Mouse (Mus musculus): Measurements from ENCODE around the gene Jag2. TPM values are rescaled to one million over a fixed set of nuclear protein-coding genes. Genes with fewer than 3 reads are reported as not detected.

Jag2 gene
- total RNA-seq, 1 experiment: 54.1 TPM

- Histone ChIP-seq H3K9ac (ENCODE audit: insufficient read depth, low read depth, low read length, poor library complexity, severe bottlenecking) (no peak overlapping the region), H3K4me1 (ENCODE audit: control insufficient read depth in 2 of 2, insufficient read depth in 2 of 2, low read length in 2 of 2, poor library complexity in 1 of 2) (peaks cover 0 to 2% of the 10 kb centered on the region in 2 experiments; a peak in 1 of 4 replicates), H3K9me3 (ENCODE audit: control insufficient read depth, insufficient read depth, low read depth, low read length) (no peaks in the 10 kb centered on the region), H3K36me3 (ENCODE audit: control insufficient read depth, insufficient read depth, low read length, poor library complexity, severe bottlenecking) (peaks cover 41% of the 10 kb centered on the region; the same call in 1 of the 2 replicates), H3K4me3 (ENCODE audit: insufficient read depth in 1 of 2, low read depth in 1 of 2, low read length in 2 of 2, poor library complexity in 1 of 2, severe bottlenecking in 1 of 2) (no peak overlapping the region), H3K27ac (ENCODE audit: insufficient read depth, low read depth, low read length, poor library complexity, severe bottlenecking) (no peak overlapping the region)
- TF ChIP-seq MAFK (IDR thresholded peaks at IDR 0.05; ENCODE audit: insufficient read depth, low read depth, low read length): no peak
- no peak for TF ChIP-seq CHD2 (IDR thresholded peaks at IDR 0.05; ENCODE audit: low read depth, low read length)
- TF ChIP-seq ZC3H11A (IDR thresholded peaks at IDR 0.05; ENCODE audit: borderline replicate concordance, low read depth, low read length): no peak
- no peak for TF ChIP-seq HCFC1 (IDR thresholded peaks at IDR 0.05; ENCODE audit: borderline replicate concordance, insufficient read depth, low read length)
- in situ Hi-C loops (cut with MboI; ENCODE audit: low sequenced_read_pairs in 2 of 2, unreplicated experiment in 2 of 2): no loop called here
- DNase-seq (ENCODE audit: low read depth, low spot score): no peak
Observed at GRCm38 (mm10) chr12:112912951-112913745, 16.4 kb downstream of the Jag2 start.

- TF ChIP-seq ZC3H11A (IDR thresholded peaks at IDR 0.05; ENCODE audit: borderline replicate concordance, low read depth, low read length) (no peak), CHD2 (IDR thresholded peaks at IDR 0.05; ENCODE audit: low read depth, low read length) (no peak), HCFC1 (IDR thresholded peaks at IDR 0.05; ENCODE audit: borderline replicate concordance, insufficient read depth, low read length) (no peak), MAFK (IDR thresholded peaks at IDR 0.05; ENCODE audit: insufficient read depth, low read depth, low read length) (no peak), ZNF384 (IDR thresholded peaks at IDR 0.05; ENCODE audit: low read depth, low read length) (no peak)
- Histone ChIP-seq H3K9ac (ENCODE audit: insufficient read depth, low read depth, low read length, poor library complexity, severe bottlenecking) (no peak overlapping the region), H3K9me3 (ENCODE audit: control insufficient read depth, insufficient read depth, low read depth, low read length) (no peaks in the 10 kb centered on the region), H3K4me1 (ENCODE audit: control insufficient read depth in 2 of 2, insufficient read depth in 2 of 2, low read length in 2 of 2, poor library complexity in 1 of 2) (peaks cover 0 to 2% of the 10 kb centered on the region in 2 experiments; a peak in 1 of 4 replicates), H3K27ac (ENCODE audit: insufficient read depth, low read depth, low read length, poor library complexity, severe bottlenecking) (no peak overlapping the region), H3K4me3 (ENCODE audit: insufficient read depth in 1 of 2, low read depth in 1 of 2, low read length in 2 of 2, poor library complexity in 1 of 2, severe bottlenecking in 1 of 2) (no peak overlapping the region), H3K36me3 (ENCODE audit: control insufficient read depth, insufficient read depth, low read length, poor library complexity, severe bottlenecking) (peaks cover 41% of the 10 kb centered on the region; the same call in 1 of the 2 replicates)
- no peak for DNase-seq (ENCODE audit: low read depth, low spot score)
- in situ Hi-C loops (cut with MboI; ENCODE audit: low sequenced_read_pairs in 2 of 2, unreplicated experiment in 2 of 2): no loop called here
Observed at GRCm38 (mm10) chr12:112911701-112912100, 17.9 kb downstream of the Jag2 start.

GRCm38 (mm10) chr12:112908991-112909390 lies 20.6 kb downstream of the Jag2 start:
- peaks cover 36% of the 10 kb centered on the region; the same call in 1 of the 2 replicates for H3K36me3 ChIP-seq (ENCODE audit: control insufficient read depth, insufficient read depth, low read length, poor library complexity, severe bottlenecking)

GRCm38 (mm10) chr12:112905001-112905400 lies 24.6 kb downstream of the Jag2 start:
- in situ Hi-C loops (cut with MboI; ENCODE audit: low sequenced_read_pairs in 2 of 2, unreplicated experiment in 2 of 2): no loop called here
- TF ChIP-seq ZC3H11A (IDR thresholded peaks at IDR 0.05; ENCODE audit: borderline replicate concordance, low read depth, low read length) (no peak), MAFK (IDR thresholded peaks at IDR 0.05; ENCODE audit: insufficient read depth, low read depth, low read length) (no peak), ZNF384 (IDR thresholded peaks at IDR 0.05; ENCODE audit: low read depth, low read length) (no peak), CHD2 (IDR thresholded peaks at IDR 0.05; ENCODE audit: low read depth, low read length) (no peak), HCFC1 (IDR thresholded peaks at IDR 0.05; ENCODE audit: borderline replicate concordance, insufficient read depth, low read length) (no peak)
- no peak overlapping the region for H3K9ac ChIP-seq (ENCODE audit: insufficient read depth, low read depth, low read length, poor library complexity, severe bottlenecking)

More at GRCm38 (mm10) chr12:112908991-112909390, 20.6 kb downstream of the Jag2 start:
- H3K4me1 ChIP-seq (ENCODE audit: control insufficient read depth in 2 of 2, insufficient read depth in 2 of 2, low read length in 2 of 2, poor library complexity in 1 of 2): peaks cover 0 to 2% of the 10 kb centered on the region in 2 experiments; a peak in 1 of 4 replicates
- no peak for DNase-seq (ENCODE audit: low read depth, low spot score)
- in situ Hi-C loops (cut with MboI; ENCODE audit: low sequenced_read_pairs in 2 of 2, unreplicated experiment in 2 of 2): no loop called here
- no peak overlapping the region for H3K9ac ChIP-seq (ENCODE audit: insufficient read depth, low read depth, low read length, poor library complexity, severe bottlenecking)
- no peaks in the 10 kb centered on the region for H3K9me3 ChIP-seq (ENCODE audit: control insufficient read depth, insufficient read depth, low read depth, low read length)
- no peak overlapping the region for H3K4me3 ChIP-seq (ENCODE audit: insufficient read depth in 1 of 2, low read depth in 1 of 2, low read length in 2 of 2, poor library complexity in 1 of 2, severe bottlenecking in 1 of 2)
- H3K27ac ChIP-seq (ENCODE audit: insufficient read depth, low read depth, low read length, poor library complexity, severe bottlenecking): no peak overlapping the region
- TF ChIP-seq ZNF384 (IDR thresholded peaks at IDR 0.05; ENCODE audit: low read depth, low read length) (no peak), CHD2 (IDR thresholded peaks at IDR 0.05; ENCODE audit: low read depth, low read length) (no peak), MAFK (IDR thresholded peaks at IDR 0.05; ENCODE audit: insufficient read depth, low read depth, low read length) (no peak), HCFC1 (IDR thresholded peaks at IDR 0.05; ENCODE audit: borderline replicate concordance, insufficient read depth, low read length) (no peak)

More at GRCm38 (mm10) chr12:112905001-112905400, 24.6 kb downstream of the Jag2 start:
- Histone ChIP-seq H3K9me3 (ENCODE audit: control insufficient read depth, insufficient read depth, low read depth, low read length) (no peaks in the 10 kb centered on the region), H3K4me1 (ENCODE audit: control insufficient read depth in 2 of 2, insufficient read depth in 2 of 2, low read length in 2 of 2, poor library complexity in 1 of 2) (no peaks in the 10 kb centered on the region), H3K27ac (ENCODE audit: insufficient read depth, low read depth, low read length, poor library complexity, severe bottlenecking) (no peak overlapping the region), H3K36me3 (ENCODE audit: control insufficient read depth, insufficient read depth, low read length, poor library complexity, severe bottlenecking) (peaks cover 6% of the 10 kb centered on the region; the same call in 1 of the 2 replicates), H3K4me3 (ENCODE audit: insufficient read depth in 1 of 2, low read depth in 1 of 2, low read length in 2 of 2, poor library complexity in 1 of 2, severe bottlenecking in 1 of 2) (no peak overlapping the region)
- no peak for DNase-seq (ENCODE audit: low read depth, low spot score)

Data from ES-E14 (cell line).